Mouse (Mus musculus) urinary bladder, postnatal 0 days (tissue): ENCODE measurements around the gene Pigp. TPM values are rescaled to one million over a fixed set of nuclear protein-coding genes. Genes with fewer than 3 reads are reported as not detected.

Experiments used
- polyA plus RNA-seq: library from polyadenylated mRNA; unstranded; fragments of >200 nt; fragmentation: Nextera tagmentation; extraction: Ambion mirVana; gene quantifications from 2 replicates; pipeline ENCODE4 v1.2.1, GENCODE M21; 2015

Pigp gene
- 137 and 140 TPM in 2 replicates for polyA plus RNA-seq

DNA sequence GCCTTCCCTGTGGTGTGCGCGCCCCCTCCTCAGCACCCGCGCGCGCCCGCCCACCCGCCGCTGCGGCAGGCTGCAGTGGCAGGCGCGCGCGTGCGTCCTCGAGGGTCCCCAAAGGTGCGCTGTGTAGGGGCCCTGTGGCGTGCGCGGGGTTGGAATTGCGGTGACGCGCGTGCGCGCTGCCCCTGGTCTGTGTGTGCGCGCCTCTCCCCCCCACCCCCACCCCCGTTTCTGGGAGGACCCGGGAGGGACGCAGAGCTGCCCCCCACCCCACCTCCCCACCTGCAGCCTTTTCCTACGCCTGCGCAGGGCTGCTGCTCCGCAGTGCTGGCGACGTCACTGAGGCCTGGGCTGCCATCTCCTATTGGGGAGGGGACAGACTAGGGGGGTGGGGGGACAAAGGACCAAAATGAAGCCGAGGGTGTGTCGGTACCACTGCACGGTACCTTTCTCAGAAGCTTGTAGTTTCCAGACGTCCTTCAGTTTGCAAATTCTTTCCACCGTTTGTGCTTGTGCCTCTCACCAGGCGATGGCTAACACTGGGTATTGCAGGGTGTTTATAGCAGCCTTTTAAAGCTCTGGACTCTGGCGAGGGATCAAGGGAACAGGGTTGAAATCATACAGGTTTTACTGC is at the start of gene Pigp:
Gene Pigp (minus strand): TSS at position 542 of the 631 bp plus-strand sequence.

DNA sequence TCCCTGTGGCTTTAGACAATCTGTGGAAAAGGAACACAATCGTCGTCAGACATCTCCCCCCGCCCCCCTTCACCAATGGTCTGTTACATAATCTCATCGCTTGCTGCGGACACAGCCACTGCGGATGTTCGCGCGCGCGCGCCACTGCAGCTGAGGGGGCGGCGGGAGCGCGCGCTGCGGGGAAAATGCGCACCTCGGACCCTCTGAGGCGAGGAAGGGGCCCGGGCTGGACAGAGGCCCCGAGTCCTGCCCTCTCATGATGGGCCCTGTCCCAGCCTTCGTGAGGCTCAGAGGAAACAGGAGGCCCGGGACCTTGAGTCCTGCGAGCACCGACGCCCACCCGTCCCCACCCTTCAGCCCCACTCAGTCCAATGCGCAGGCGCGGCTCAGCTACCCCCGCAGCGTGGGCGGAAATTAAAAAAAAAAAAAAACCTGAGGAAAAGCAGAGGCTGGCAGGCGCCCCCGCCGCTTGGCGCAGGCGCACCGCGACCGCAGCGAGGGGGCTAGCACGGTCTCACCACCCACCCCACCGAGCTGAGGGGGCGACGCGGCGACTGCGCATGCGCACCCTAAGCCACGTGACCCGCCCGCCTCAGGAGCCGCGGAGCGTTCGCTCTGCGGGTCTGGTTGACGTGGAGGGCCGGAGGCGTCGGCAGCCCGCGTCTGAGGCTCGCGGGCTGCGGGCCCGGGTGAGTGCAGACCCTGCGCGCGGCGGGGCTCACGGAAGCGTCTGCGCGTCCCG is 1.3 kb downstream of the Pigp start, which contains the start of gene Ttc3:
Gene Ttc3 (plus strand): TSS at position 446 of the 742 bp plus-strand sequence.

DNA sequence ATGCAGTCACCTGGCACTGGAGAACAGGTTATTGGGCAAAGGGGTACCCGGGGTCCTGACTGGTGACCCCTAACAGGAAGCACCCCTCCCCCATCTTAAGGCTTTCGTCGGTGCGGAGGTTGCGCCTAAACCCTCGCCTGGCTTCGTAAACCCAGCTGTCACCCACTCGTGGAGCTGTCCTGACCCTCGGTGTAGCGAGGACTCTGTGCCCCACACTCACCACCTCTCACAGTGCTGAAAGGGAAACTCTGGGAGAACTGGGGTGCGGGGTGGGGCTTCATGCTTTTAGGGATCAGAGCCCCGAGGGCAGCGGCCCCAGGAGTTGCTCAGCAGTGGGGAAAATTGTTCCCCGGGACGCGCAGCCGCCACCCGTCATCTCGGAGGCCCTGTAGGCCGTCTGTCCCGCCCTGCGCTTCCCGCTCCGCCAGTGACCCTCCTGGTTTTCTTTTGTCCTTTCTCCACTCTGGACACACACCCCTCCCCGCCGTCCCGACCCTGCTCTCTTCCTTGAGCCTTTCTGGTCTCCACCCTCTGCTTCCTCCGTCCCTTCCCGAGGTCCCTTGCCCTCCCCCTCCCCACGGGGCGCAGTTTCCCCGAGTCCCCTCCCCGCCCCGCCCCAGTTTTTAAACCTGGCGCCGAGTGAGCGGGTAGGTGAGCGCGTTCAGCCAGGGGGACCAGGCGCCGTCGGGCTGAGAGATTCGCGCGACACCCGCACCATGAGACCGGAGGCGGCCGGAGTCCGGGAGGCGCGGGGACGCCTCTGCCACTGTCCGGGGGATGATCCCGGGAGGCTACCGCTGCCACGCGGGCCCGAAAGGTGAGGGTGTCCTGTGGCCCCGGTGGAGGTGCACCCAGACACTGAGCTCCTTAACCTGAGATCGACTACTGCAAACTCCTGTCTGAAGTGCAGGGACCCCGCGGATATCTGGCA is 43.6 kb downstream of the Pigp start, which contains the start of gene Ripply3:
Gene Ripply3 (plus strand): TSS at position 640 of the 931 bp plus-strand sequence.

DNA sequence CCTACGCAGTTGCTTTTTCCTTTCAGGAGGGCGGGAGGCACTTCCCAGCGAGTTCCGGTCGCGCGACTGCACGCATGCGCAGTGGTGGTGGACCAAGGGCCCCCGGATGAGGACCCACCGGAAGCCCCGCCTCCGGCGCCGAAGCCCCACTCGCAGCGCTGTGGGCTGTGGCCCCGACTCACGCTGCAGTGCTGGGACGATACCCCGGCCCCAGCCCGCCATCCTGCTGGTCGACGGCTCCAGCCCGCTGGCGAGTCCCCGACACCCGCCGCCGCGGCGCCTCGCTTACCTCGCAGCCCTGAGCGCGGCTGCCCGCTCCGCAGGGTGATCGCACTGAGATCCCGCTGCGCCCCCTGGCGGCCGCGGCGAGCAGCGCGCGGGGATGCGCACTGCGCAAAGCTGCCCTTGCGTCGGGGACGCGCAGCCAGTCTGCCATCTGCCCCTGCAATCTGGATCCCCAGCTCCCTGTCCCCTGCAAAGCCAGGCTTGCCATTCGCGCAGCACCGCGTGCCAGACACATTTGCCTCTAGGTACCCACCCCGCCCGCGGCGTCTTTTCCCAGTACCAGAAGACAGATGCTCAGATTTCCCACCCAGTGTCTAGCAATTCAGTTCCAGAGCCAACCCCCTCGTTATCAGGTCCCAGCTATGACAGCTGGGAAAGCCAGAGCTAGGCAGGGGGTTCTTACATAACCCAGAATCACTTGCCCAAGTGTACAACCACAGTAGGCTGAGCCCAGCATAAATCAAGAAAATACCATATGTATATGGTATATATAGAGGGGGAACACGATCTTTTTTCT is 58.2 kb downstream of the Pigp start, which contains the start of gene Hlcs:
Gene Hlcs (minus strand): TSS at position 343 of the 802 bp plus-strand sequence.

Other genes with a start within 250 kb of the Pigp start
- gene Hlcs, start 58.3 kb downstream of the Pigp start, polyA plus RNA-seq: 4.8 and 5.2 TPM in 2 replicates
- 0.90 and 1.3 TPM in 2 replicates for gene Ripply3, start 43.4 kb downstream of the Pigp start, polyA plus RNA-seq
- 58.6 and 62.4 TPM in 2 replicates for gene Ttc3, start 1.2 kb downstream of the Pigp start, polyA plus RNA-seq
- 29.1 and 35.0 TPM in 2 replicates for gene Vps26c, start 155.0 kb upstream of the Pigp start, polyA plus RNA-seq
- gene Dyrk1a, start 198.2 kb upstream of the Pigp start, polyA plus RNA-seq: 4.8 and 5.4 TPM in 2 replicates